Mouse (Mus musculus) thymus, adult 2 months (tissue): Measurements from ENCODE around the gene Pip4k2b. TPM values are rescaled to one million over a fixed set of nuclear protein-coding genes. Genes with fewer than 3 reads are reported as not detected.

Experiments used
- DNase-seq: peaks from one replicate; pipeline ENCODE4 v3.0.0; 2021
- H3K27ac ChIP-seq: fragments of 200-500 bp; 2 replicates; pipeline ENCODE4 v1.5.1; 2012; ENCODE audit warnings: low read length, control low read depth; ENCODE audit not compliant: control insufficient read depth, insufficient read depth
- H3K27me3 ChIP-seq: fragments of 200-500 bp; 2 replicates; pipeline ENCODE4 v1.6.1; 2012; ENCODE audit warnings: mild to moderate bottlenecking, low read length, moderate library complexity, mixed read lengths; ENCODE audit not compliant: control insufficient read depth, insufficient read depth
- H3K36me3 ChIP-seq: fragments of 200-500 bp; 2 replicates; pipeline ENCODE4 v1.6.1; 2012; ENCODE audit warnings: mild to moderate bottlenecking, low read length, moderate library complexity; ENCODE audit not compliant: control insufficient read depth, insufficient read depth
- H3K4me1 ChIP-seq: fragments of 200-500 bp; replicated peaks from 2 replicates; pipeline ENCODE4 v1.6.1; 2012; ENCODE audit warnings: low read length; ENCODE audit not compliant: control insufficient read depth, insufficient read depth
- H3K4me3 ChIP-seq: fragments of 200-500 bp; 2 replicates; pipeline ENCODE4 v1.5.1; 2012; ENCODE audit warnings: mild to moderate bottlenecking, low read length, control low read depth, moderate library complexity; ENCODE audit not compliant: control insufficient read depth, insufficient read depth
- CTCF ChIP-seq: fragments of 200-500 bp; IDR thresholded peaks from 2 replicates; pipeline ENCODE4 v1.5.1; 2012; ENCODE audit warnings: mild to moderate bottlenecking, control low read depth, low read length, moderate library complexity, borderline replicate concordance; ENCODE audit not compliant: control insufficient read depth, poor library complexity, insufficient read depth; ENCODE audit errors: extremely low read depth
- POLR2A ChIP-seq: fragments of 200-500 bp; IDR thresholded peaks from 2 replicates; pipeline ENCODE4 v1.6.1; 2012; ENCODE audit warnings: mild to moderate bottlenecking, low read length, control low read depth, moderate library complexity; ENCODE audit not compliant: control insufficient read depth, poor library complexity, insufficient read depth; ENCODE audit errors: extremely low read depth
- WGBS: fragments of 180-500 bp; shearing (Covaris S2); methylation state at CpG from one replicate; pipeline ENCODE4 v1.1.7; 2018; 5-methylcytosine and 5-hydroxymethylcytosine counted together
- polyA plus RNA-seq: library from polyadenylated mRNA; depleted of rRNA; stranded (reverse); fragments of >200 nt; gene quantifications from 2 replicates; pipeline ENCODE4 v1.2.3, GENCODE M21; 2012

Gene Pip4k2b
- polyA plus RNA-seq, 1 experiment: 28.2 TPM

- no peak for DNase-seq
Observed at GRCm38 (mm10) chr11:97775808-97776496, 31.4 kb upstream of the Pip4k2b start, which contains the start of gene 1700001P01Rik. Gene 1700001P01Rik, minus strand, starts transcription at chr11:97775918.

GRCm38 (mm10) chr11:97775186-97775585, 30.7 kb upstream of the Pip4k2b start:
- no peaks in the 10 kb centered on the region for H3K4me1 ChIP-seq
- WGBS: 94% methylated on average over 13 of the region's 13 CpGs
- no peak for TF ChIP-seq POLR2A
- no peak for TF ChIP-seq CTCF
- H3K4me3 ChIP-seq: no peak overlapping the region
- DNase-seq: no peak
- no peak overlapping the region for H3K27ac ChIP-seq
- H3K27me3 ChIP-seq: no peaks in the 10 kb centered on the region
- peaks cover 42% of the 10 kb centered on the region for H3K36me3 ChIP-seq

More at GRCm38 (mm10) chr11:97775808-97776496, 31.4 kb upstream of the Pip4k2b start, which contains the start of gene 1700001P01Rik:
- Histone ChIP-seq H3K27ac (no peak within 1 kb of the TSS), H3K27me3 (no peaks in the 10 kb centered on the region), H3K36me3 (peaks cover 49% of the 10 kb centered on the region), H3K4me1 (peaks cover 3% of the 10 kb centered on the region), H3K4me3 (no peak within 1 kb of the TSS)
- no peak for TF ChIP-seq CTCF
- TF ChIP-seq POLR2A: no peak
- WGBS: 85% methylated on average over 17 of the region's 17 CpGs

- no peak for TF ChIP-seq POLR2A
- no peak for TF ChIP-seq CTCF
- Histone ChIP-seq H3K27me3 (no peaks in the 10 kb centered on the region), H3K36me3 (0 out of 2 replicates have a peak, but pooled peaks cover 8% of the 10 kb centered on the region), H3K4me1 (peaks cover 4% of the 10 kb centered on the region; the same call in 1 of the 2 replicates), H3K27ac (no peak overlapping the region), H3K4me3 (no peak overlapping the region)
- DNase-seq: no peak
- 87% methylated on average over 14 of the region's 14 CpGs for WGBS
Observed at GRCm38 (mm10) chr11:97771410-97771809, 26.9 kb upstream of the Pip4k2b start.

GRCm38 (mm10) chr11:97769704-97770103, 25.2 kb upstream of the Pip4k2b start:
- no peak for DNase-seq
- no peak for TF ChIP-seq CTCF
- TF ChIP-seq POLR2A: no peak
- 36% methylated on average over 2 of the region's 2 CpGs for WGBS

GRCm38 (mm10) chr11:97766154-97766881, 21.8 kb upstream of the Pip4k2b start, which contains the start of gene Cwc25:
Gene Cwc25, minus strand, starts transcription at chr11:97766556.
- peak within 1 kb of the TSS; percentile 81 for H3K27ac ChIP-seq
- under 1% methylated on average over 38 of the region's 38 CpGs for WGBS
- H3K36me3 ChIP-seq: peaks cover 14% of the 10 kb centered on the region
- peak within 1 kb of the TSS; percentile 100 for H3K4me3 ChIP-seq
- peak; percentile 97 for DNase-seq
- peaks cover 10% of the 10 kb centered on the region; the same call in 1 of the 2 replicates for H3K4me1 ChIP-seq
- no peaks in the 10 kb centered on the region for H3K27me3 ChIP-seq
- no peak for TF ChIP-seq CTCF
- TF ChIP-seq POLR2A: no peak; the same call in 1 of the 2 replicates

More at GRCm38 (mm10) chr11:97769704-97770103, 25.2 kb upstream of the Pip4k2b start:
- no peaks in the 10 kb centered on the region for H3K36me3 ChIP-seq
- peaks cover 10% of the 10 kb centered on the region; the same call in 1 of the 2 replicates for H3K4me1 ChIP-seq
- no peak overlapping the region for H3K4me3 ChIP-seq
- no peaks in the 10 kb centered on the region for H3K27me3 ChIP-seq
- H3K27ac ChIP-seq: no peak overlapping the region

GRCm38 (mm10) chr11:97761638-97762037, 17.1 kb upstream of the Pip4k2b start:
- Histone ChIP-seq H3K4me3 (no peak overlapping the region), H3K36me3 (peaks cover 26% of the 10 kb centered on the region), H3K27ac (no peak overlapping the region), H3K27me3 (no peaks in the 10 kb centered on the region), H3K4me1 (peaks cover 8% of the 10 kb centered on the region; the same call in 1 of the 2 replicates)
- no peak for DNase-seq
- TF ChIP-seq CTCF (no peak), POLR2A (no peak)
